Comparison of ENCODE assay signal across 11 mouse cellular contexts in the genomic region with DNA sequence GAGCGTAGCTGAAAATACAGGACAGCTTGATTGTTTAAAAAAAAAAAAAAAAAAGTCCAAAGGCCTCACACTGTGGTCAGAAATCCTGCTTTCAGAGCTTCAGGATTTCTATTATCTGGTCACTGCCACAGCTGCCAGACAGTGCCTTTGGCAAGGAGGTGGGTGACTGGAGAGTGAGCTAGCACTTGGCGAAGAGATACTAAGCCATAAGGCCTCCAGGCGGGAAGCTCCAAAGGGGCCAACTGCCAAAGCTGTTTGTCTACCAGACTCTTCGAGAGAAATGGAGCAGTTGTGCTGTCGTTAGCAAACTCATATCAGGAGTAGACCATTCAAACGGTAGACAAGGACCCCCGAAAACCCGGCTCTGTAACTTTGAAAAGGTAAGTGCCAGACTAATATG. TPM values are rescaled to one million over a fixed set of nuclear protein-coding genes. Genes with fewer than 3 reads are reported as not detected.
A peak's percentile ranks its signal among the peaks of the same experiment; 100 is the strongest.
DNase-seq lines count a peak whose midpoint lies in the region; ATAC-seq and TF ChIP-seq lines count a peak whose summit lies in the region.
"Had no signal": no experiment of that assay in that cellular context is flagged by ENCODE, and none has a peak within 500 bp of the region (broad histone marks: within the 10 kb centered on the region; RNA-seq: fewer than 3 reads in every experiment).

No protein-coding gene starts in this region.

- H3K4me3 ChIP-seq in midbrain, postnatal 0 days (ENCODE audit: low read depth, low read length) = no peak overlapping the region
- no peak overlapping the region for H3K4me3 ChIP-seq in midbrain, embryonic 16.5 days (ENCODE audit: low read depth, low read length)
- H3K4me3 ChIP-seq in myocyte = no peak overlapping the region
- H3K4me3 ChIP-seq: limb, embryonic 15.5 days; neural tube, embryonic 12.5 days had no signal

- H3K4me2 ChIP-seq in midbrain, postnatal 0 days (ENCODE audit: low read depth, low read length, poor library complexity, severe bottlenecking) = no peak overlapping the region
- H3K4me2 ChIP-seq in midbrain, embryonic 16.5 days (ENCODE audit: low read length) = no peak overlapping the region
- peak overlapping the region; percentile 52 for H3K4me2 ChIP-seq in myocyte (ENCODE audit: low read depth)
- H3K4me2 ChIP-seq: limb, embryonic 15.5 days; neural tube, embryonic 12.5 days had no signal

- ATAC-seq in midbrain, postnatal 0 days (ENCODE audit: low FRiP score) = no peak
- no peak for ATAC-seq in midbrain, embryonic 16.5 days

- no peaks in the 10 kb centered on the region for H3K36me3 ChIP-seq in midbrain, postnatal 0 days (ENCODE audit: insufficient read depth, low read length)
- H3K36me3 ChIP-seq in midbrain, embryonic 16.5 days (ENCODE audit: control insufficient read depth, insufficient read depth, low read length) = no peaks in the 10 kb centered on the region
- H3K36me3 ChIP-seq in myocyte (ENCODE audit: control insufficient read depth, insufficient read depth) = no peaks in the 10 kb centered on the region
- H3K36me3 ChIP-seq: limb, embryonic 15.5 days; neural tube, embryonic 12.5 days had no signal

- no peaks in the 10 kb centered on the region for H3K27me3 ChIP-seq in midbrain, postnatal 0 days (ENCODE audit: insufficient read depth, low read length)
- no peaks in the 10 kb centered on the region for H3K27me3 ChIP-seq in midbrain, embryonic 16.5 days (ENCODE audit: control insufficient read depth, insufficient read depth, low read depth, low read length)
- no peaks in the 10 kb centered on the region for H3K27me3 ChIP-seq in myocyte (ENCODE audit: control insufficient read depth, insufficient read depth, insufficient read length)
- H3K27me3 ChIP-seq: limb, embryonic 15.5 days had no signal

- peaks cover 16% of the 10 kb centered on the region for H3K79me2 ChIP-seq in myocyte (ENCODE audit: control insufficient read depth, insufficient read depth)

- no peak for TF ChIP-seq POLR2A in myocyte (IDR thresholded peaks at IDR 0.05; ENCODE audit: insufficient read length, low read depth)

- no peak overlapping the region for H3ac ChIP-seq in myocyte (ENCODE audit: control insufficient read depth, insufficient read length)

- WGBS in midbrain, postnatal 0 days = 75% methylated on average over 8 of the region's 8 CpGs
- 78% methylated on average over 8 of the region's 8 CpGs for WGBS in midbrain, embryonic 16.5 days

- H3K9ac ChIP-seq in midbrain, postnatal 0 days (replicated peaks; ENCODE audit: low read length, poor library complexity, severe bottlenecking) = no peak overlapping the region
- H3K9ac ChIP-seq in midbrain, embryonic 16.5 days (ENCODE audit: low read depth, low read length) = no peak overlapping the region
- H3K9ac ChIP-seq: limb, embryonic 15.5 days; neural tube, embryonic 12.5 days had no signal

- no peak overlapping the region for H3K27ac ChIP-seq in midbrain, postnatal 0 days (ENCODE audit: low read depth, low read length)
- no peak overlapping the region for H3K27ac ChIP-seq in midbrain, embryonic 16.5 days (ENCODE audit: low read length)
- H3K27ac ChIP-seq: limb, embryonic 15.5 days; neural tube, embryonic 12.5 days had no signal

- peak; percentile 91 for DNase-seq in heart, adult 11 months
- no peak for DNase-seq in heart, adult 18-20 months
- peak; percentile 89 for DNase-seq in midbrain, postnatal 0 days (ENCODE audit: low spot score)
- DNase-seq in cerebellum, postnatal 14 days = peak; percentile 95 to 97
- no peak for DNase-seq in left cerebral cortex, adult 8-10 months (ENCODE audit: low spot score in 2 of 2)
- no peak for DNase-seq in right cerebral cortex, postnatal 36 days (ENCODE audit: low spot score in 2 of 2)
- DNase-seq: adrenal gland, postnatal 25 days had no signal

- no peak for TF ChIP-seq CTCF in midbrain, postnatal 0 days (IDR thresholded peaks at IDR 0.05)

- peaks cover 10% of the 10 kb centered on the region; the same call in 1 of the 2 replicates for H3K4me1 ChIP-seq in midbrain, postnatal 0 days (ENCODE audit: insufficient read depth, low read length)
- peaks cover 18% of the 10 kb centered on the region for H3K4me1 ChIP-seq in midbrain, embryonic 16.5 days (ENCODE audit: control insufficient read depth, insufficient read depth, low read length)

- H3K9me3 ChIP-seq in midbrain, postnatal 0 days (ENCODE audit: low read length) = no peaks in the 10 kb centered on the region
- H3K9me3 ChIP-seq in midbrain, embryonic 16.5 days (replicated peaks; ENCODE audit: control insufficient read depth, low read length, poor library complexity, severe bottlenecking) = no peaks in the 10 kb centered on the region
- H3K9me3 ChIP-seq: limb, embryonic 15.5 days; neural tube, embryonic 12.5 days had no signal

TF ChIP-seq in myocyte, 11 proteins besides CTCF, POLR2A, EP300 and RAD21:
- no peak for TF ChIP-seq CEBPB (IDR thresholded peaks at IDR 0.05; ENCODE audit: insufficient read depth, poor library complexity, severe bottlenecking)
- peak in 1 of 3 experiments; percentile 51 for TF ChIP-seq MYOG (IDR thresholded peaks at IDR 0.05; ENCODE audit: control insufficient read depth in 1 of 3, insufficient read depth in 1 of 3, insufficient read length in 2 of 3, low read depth in 2 of 3)
- TF ChIP-seq MYOD1 (IDR thresholded peaks at IDR 0.05; ENCODE audit: control insufficient read depth in 1 of 3, insufficient read length in 2 of 3, low read depth in 2 of 3) = peak in 2 of 3 experiments; percentile 19 to 31
- TF ChIP-seq E2F4 (IDR thresholded peaks at IDR 0.05; ENCODE audit: insufficient read depth) = no peak

RNA-seq across cellular contexts. Expression of a gene that starts 3.5 kb away (rescaled TPM):
- 10 to 100 TPM in 1 of 2 experiments, 1 to 10 TPM in 1; 7.5 to 15.7 TPM for total RNA-seq in heart, adult 18-20 months (2021)
- 51.6 and 68.9 TPM in 2 replicates for total RNA-seq in midbrain, postnatal 0 days (2014; rRNA removed)
- 13.2 and 16.7 TPM in 2 replicates for polyA plus RNA-seq in midbrain, postnatal 0 days (2015; fragmentation: Nextera tagmentation; extraction: Ambion mirVana)
- polyA plus RNA-seq in midbrain, embryonic 16.5 days (2015; fragmentation: Nextera tagmentation; extraction: Ambion mirVana) = 29.9 and 31.4 TPM in 2 replicates
- polyA plus RNA-seq in myocyte (2012; fragmentation: generic; extraction: Trizol) = 4.6 TPM
- 10 to 100 TPM; 19.2 to 26.4 (median 23.9) TPM for total RNA-seq in left cerebral cortex, adult 8-10 months (2022)

Comparison
In these comparisons a context has a peak if more than half of its experiments do, and no peak if none do; other contexts are left out.
1. DNase-seq: peak in heart, adult 11 months (single experiment), midbrain, postnatal 0 days (single experiment) and cerebellum, postnatal 14 days (2 of 2); none in heart, adult 18-20 months (0 of 2), left cerebral cortex, adult 8-10 months (0 of 2) and right cerebral cortex, postnatal 36 days (0 of 2).